Mouse (Mus musculus): ENCODE results near the gene Filip1. TPM values are rescaled to one million over a fixed set of nuclear protein-coding genes. Genes with fewer than 3 reads are reported as not detected.

Gene Filip1
- total and polyA plus RNA-seq, 2 experiments from 2014 or later = 3.1 to 3.6 TPM

- WGBS = 57% methylated on average over 1 of the region's 1 CpGs
- Histone ChIP-seq H3K4me3 (ENCODE audit: low read depth, low read length) (no peak overlapping the region), H3K4me2 (ENCODE audit: low read depth, low read length, poor library complexity, severe bottlenecking) (no peak overlapping the region), H3K4me1 (ENCODE audit: insufficient read depth, low read length) (no peaks in the 10 kb centered on the region), H3K9ac (replicated peaks; ENCODE audit: low read length, poor library complexity, severe bottlenecking) (no peak overlapping the region), H3K36me3 (ENCODE audit: insufficient read depth, low read length) (no peaks in the 10 kb centered on the region), H3K27ac (ENCODE audit: low read depth, low read length) (no peak overlapping the region), H3K9me3 (ENCODE audit: low read length) (no peaks in the 10 kb centered on the region), H3K27me3 (ENCODE audit: insufficient read depth, low read length) (no peaks in the 10 kb centered on the region)
- TF ChIP-seq CTCF (IDR thresholded peaks at IDR 0.05) = no peak
- ATAC-seq (ENCODE audit: low FRiP score) (no peak), DNase-seq (ENCODE audit: low spot score) (no peak)
Measured at GRCm38 (mm10) chr9:80021648-80022047, 9.0 kb upstream of the Filip1 start.

DNA sequence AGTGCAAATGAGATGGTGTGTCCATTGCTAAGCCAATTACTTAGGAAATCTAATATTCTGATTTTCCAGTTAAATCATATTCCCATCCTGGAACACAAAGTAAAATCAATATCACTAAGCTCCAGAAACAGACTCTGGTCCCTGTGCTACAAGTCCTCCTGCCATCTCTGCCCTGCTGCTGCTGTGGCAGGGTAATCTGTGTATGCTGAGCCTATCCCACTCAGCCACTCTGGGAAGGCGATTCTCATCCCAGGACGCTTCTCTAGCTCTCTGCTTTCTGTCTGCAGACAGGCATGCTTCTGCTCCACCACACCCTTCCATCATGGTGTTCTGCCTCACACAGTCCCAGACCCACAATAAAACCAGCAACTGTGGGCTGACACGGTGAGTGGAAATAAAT is 7.8 kb upstream of the Filip1 start:
- H3K4me1 ChIP-seq (ENCODE audit: insufficient read depth, low read length) = no peaks in the 10 kb centered on the region
- no peak overlapping the region for H3K9ac ChIP-seq (replicated peaks; ENCODE audit: low read length, poor library complexity, severe bottlenecking)
- no peaks in the 10 kb centered on the region for H3K27me3 ChIP-seq (ENCODE audit: insufficient read depth, low read length)
- DNase-seq (ENCODE audit: low spot score) (no peak), ATAC-seq (ENCODE audit: low FRiP score) (no peak)
- H3K9me3 ChIP-seq (ENCODE audit: low read length) = no peaks in the 10 kb centered on the region
- no peaks in the 10 kb centered on the region for H3K36me3 ChIP-seq (ENCODE audit: insufficient read depth, low read length)
- H3K4me2 ChIP-seq (ENCODE audit: low read depth, low read length, poor library complexity, severe bottlenecking) = no peak overlapping the region
- no peak overlapping the region for H3K27ac ChIP-seq (ENCODE audit: low read depth, low read length)
- H3K4me3 ChIP-seq (ENCODE audit: low read depth, low read length) = no peak overlapping the region
- WGBS = 69% methylated on average over 3 of the region's 3 CpGs
- TF ChIP-seq CTCF (IDR thresholded peaks at IDR 0.05) = no peak

GRCm38 (mm10) chr9:80012016-80012415 is 635 bp downstream of the Filip1 start:
- no peak for TF ChIP-seq CTCF (IDR thresholded peaks at IDR 0.05)
- DNase-seq (ENCODE audit: low spot score) (no peak), ATAC-seq (ENCODE audit: low FRiP score) (no peak)
- H3K9me3 ChIP-seq (ENCODE audit: low read length) = no peaks in the 10 kb centered on the region
- no peak overlapping the region for H3K27ac ChIP-seq (ENCODE audit: low read depth, low read length)
- H3K4me1 ChIP-seq (ENCODE audit: insufficient read depth, low read length) = no peaks in the 10 kb centered on the region
- no peak overlapping the region for H3K4me2 ChIP-seq (ENCODE audit: low read depth, low read length, poor library complexity, severe bottlenecking)
- H3K36me3 ChIP-seq (ENCODE audit: insufficient read depth, low read length) = no peaks in the 10 kb centered on the region
- no peak overlapping the region for H3K9ac ChIP-seq (replicated peaks; ENCODE audit: low read length, poor library complexity, severe bottlenecking)
- 91% methylated on average over 13 of the region's 13 CpGs for WGBS
- no peak overlapping the region for H3K4me3 ChIP-seq (ENCODE audit: low read depth, low read length)
- H3K27me3 ChIP-seq (ENCODE audit: insufficient read depth, low read length) = no peaks in the 10 kb centered on the region

- H3K4me2 ChIP-seq (ENCODE audit: low read depth, low read length, poor library complexity, severe bottlenecking) = no peak overlapping the region
Measured at GRCm38 (mm10) chr9:80002394-80003188, 10.1 kb downstream of the Filip1 start.

DNA sequence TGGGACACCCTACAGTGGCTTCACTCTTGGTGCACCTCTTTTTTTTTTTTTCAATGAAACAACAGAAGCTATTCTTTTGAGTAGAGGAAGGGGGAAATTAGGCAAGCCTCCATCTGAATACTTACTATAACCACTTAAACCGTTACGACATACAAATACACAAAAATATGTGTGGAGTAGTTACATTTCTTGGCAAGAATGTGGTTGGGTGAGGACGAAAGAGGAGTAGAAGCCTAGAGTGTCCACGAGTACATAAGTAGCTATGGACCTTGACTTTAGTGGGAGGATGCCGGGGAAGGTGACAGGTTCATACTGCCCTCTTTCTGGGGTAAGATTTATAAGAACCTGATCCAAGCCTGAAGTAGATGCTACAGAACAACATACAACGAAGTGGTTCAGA is 15.4 kb downstream of the Filip1 start:
- Histone ChIP-seq H3K9ac (replicated peaks; ENCODE audit: low read length, poor library complexity, severe bottlenecking) (no peak overlapping the region), H3K27ac (ENCODE audit: low read depth, low read length) (no peak overlapping the region), H3K27me3 (ENCODE audit: insufficient read depth, low read length) (no peaks in the 10 kb centered on the region), H3K36me3 (ENCODE audit: insufficient read depth, low read length) (no peaks in the 10 kb centered on the region), H3K4me1 (ENCODE audit: insufficient read depth, low read length) (no peaks in the 10 kb centered on the region), H3K4me2 (ENCODE audit: low read depth, low read length, poor library complexity, severe bottlenecking) (no peak overlapping the region), H3K9me3 (ENCODE audit: low read length) (no peaks in the 10 kb centered on the region), H3K4me3 (ENCODE audit: low read depth, low read length) (no peak overlapping the region)
- WGBS = 93% methylated on average over 6 of the region's 6 CpGs
- TF ChIP-seq CTCF (IDR thresholded peaks at IDR 0.05) = no peak
- DNase-seq (ENCODE audit: low spot score) = no peak
- ATAC-seq (ENCODE audit: low FRiP score) = no peak

More at GRCm38 (mm10) chr9:80002394-80003188, 10.1 kb downstream of the Filip1 start:
- no peak overlapping the region for H3K27ac ChIP-seq (ENCODE audit: low read depth, low read length)
- H3K9ac ChIP-seq (replicated peaks; ENCODE audit: low read length, poor library complexity, severe bottlenecking) = no peak overlapping the region
- peak; percentile 99 for TF ChIP-seq CTCF (IDR thresholded peaks at IDR 0.05)
- no peak overlapping the region for H3K4me3 ChIP-seq (ENCODE audit: low read depth, low read length)
- no peaks in the 10 kb centered on the region for H3K36me3 ChIP-seq (ENCODE audit: insufficient read depth, low read length)
- peak; percentile 86 for DNase-seq (ENCODE audit: low spot score)
- H3K4me1 ChIP-seq (ENCODE audit: insufficient read depth, low read length) = no peaks in the 10 kb centered on the region
- WGBS = 31% methylated on average over 14 of the region's 14 CpGs
- ATAC-seq (ENCODE audit: low FRiP score) = peak; percentile 85
- H3K9me3 ChIP-seq (ENCODE audit: low read length) = no peaks in the 10 kb centered on the region
- H3K27me3 ChIP-seq (ENCODE audit: insufficient read depth, low read length) = no peaks in the 10 kb centered on the region

- TF ChIP-seq CTCF (IDR thresholded peaks at IDR 0.05) = no peak
- H3K4me3 ChIP-seq (ENCODE audit: low read depth, low read length) = no peak overlapping the region
- H3K27ac ChIP-seq (ENCODE audit: low read depth, low read length) = no peak overlapping the region
- no peaks in the 10 kb centered on the region for H3K4me1 ChIP-seq (ENCODE audit: insufficient read depth, low read length)
- DNase-seq (ENCODE audit: low spot score) (no peak), ATAC-seq (ENCODE audit: low FRiP score) (no peak)
- H3K9me3 ChIP-seq (ENCODE audit: low read length) = no peaks in the 10 kb centered on the region
- 94% methylated on average over 5 of the region's 5 CpGs for WGBS
- no peaks in the 10 kb centered on the region for H3K36me3 ChIP-seq (ENCODE audit: insufficient read depth, low read length)
- H3K27me3 ChIP-seq (ENCODE audit: insufficient read depth, low read length) = no peaks in the 10 kb centered on the region
- H3K4me2 ChIP-seq (ENCODE audit: low read depth, low read length, poor library complexity, severe bottlenecking) = no peak overlapping the region
- no peak overlapping the region for H3K9ac ChIP-seq (replicated peaks; ENCODE audit: low read length, poor library complexity, severe bottlenecking)
Measured at GRCm38 (mm10) chr9:79994296-79994695, 18.4 kb downstream of the Filip1 start.

All from midbrain, postnatal 0 days (tissue).